Mouse (Mus musculus) bone marrow, adult 2 months (tissue): ENCODE data around the gene Kiss1r.

Experiments used
- CTCF ChIP-seq: fragments of 200-500 bp; IDR thresholded peaks from 2 replicates; pipeline ENCODE4 v1.5.1; 2011; ENCODE audit warnings: low read length, control low read depth; ENCODE audit not compliant: control insufficient read depth, insufficient read depth
- POLR2A ChIP-seq: fragments of 200-500 bp; IDR thresholded peaks from 2 replicates; pipeline ENCODE4 v1.6.1; 2011; ENCODE audit warnings: low read depth, mild to moderate bottlenecking, control low read depth, low read length, borderline replicate concordance; ENCODE audit not compliant: control insufficient read depth

GRCm38 (mm10) chr10:79886054-79886453, 30.7 kb upstream of the Kiss1r start, which contains the start of gene Elane:
- TF ChIP-seq CTCF (no peak), POLR2A (no peak)
